Mouse (Mus musculus) brown adipose tissue, adult 24 weeks (tissue): ENCODE measurements around the gene Ttc3. TPM values are rescaled to one million over a fixed set of nuclear protein-coding genes. Genes with fewer than 3 reads are reported as not detected.

Experiments used
- H3K27ac ChIP-seq: fragments of 200-500 bp; replicated peaks from 2 replicates; pipeline ENCODE4 v1.5.1; 2012; ENCODE audit warnings: low read depth, mild to moderate bottlenecking, low read length
- H3K4me1 ChIP-seq: fragments of 200-500 bp; 2 replicates; pipeline ENCODE4 v1.6.1; 2012; ENCODE audit warnings: low read length, mixed read lengths; ENCODE audit not compliant: control insufficient read depth, insufficient read depth, insufficient read length
- H3K4me3 ChIP-seq: fragments of 200-500 bp; 2 replicates; pipeline ENCODE4 v1.5.1; 2012; ENCODE audit warnings: low read depth, mild to moderate bottlenecking, low read length, moderate library complexity; ENCODE audit not compliant: insufficient read depth
- polyA plus RNA-seq: library from polyadenylated mRNA; stranded (reverse); fragments of >200 nt; gene quantifications from 2 replicates; pipeline ENCODE4 v1.2.4, GENCODE M21; 2012; ENCODE audit not compliant: missing spikeins, insufficient read depth, insufficient read length

The Ttc3 gene
- polyA plus RNA-seq, 1 experiment, result 18.5 TPM

DNA sequence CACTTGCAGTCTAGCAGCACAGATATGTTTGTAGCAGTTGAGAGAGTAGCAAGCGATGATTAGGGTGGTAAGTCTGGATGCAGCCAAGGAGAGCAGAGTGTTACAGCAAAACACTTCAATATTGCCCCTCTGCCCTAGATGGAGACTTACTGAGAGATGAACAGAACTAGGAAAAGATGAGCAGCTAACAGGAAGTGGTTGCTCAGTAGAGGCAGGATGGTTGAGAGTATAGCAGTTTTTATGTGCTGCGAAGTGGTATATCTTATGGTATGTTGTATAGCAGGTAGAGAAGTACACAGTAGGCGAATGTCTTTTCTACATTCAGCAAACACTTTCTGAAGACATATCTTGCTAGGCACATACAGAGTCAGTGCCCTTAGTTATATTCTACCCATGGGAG lies 12.9 kb downstream of the Ttc3 start:
- H3K4me1 ChIP-seq, result peaks cover 3% of the 10 kb centered on the region; the same call in 1 of the 2 replicates
- H3K27ac ChIP-seq, result no peak overlapping the region
- no peak overlapping the region for H3K4me3 ChIP-seq

DNA sequence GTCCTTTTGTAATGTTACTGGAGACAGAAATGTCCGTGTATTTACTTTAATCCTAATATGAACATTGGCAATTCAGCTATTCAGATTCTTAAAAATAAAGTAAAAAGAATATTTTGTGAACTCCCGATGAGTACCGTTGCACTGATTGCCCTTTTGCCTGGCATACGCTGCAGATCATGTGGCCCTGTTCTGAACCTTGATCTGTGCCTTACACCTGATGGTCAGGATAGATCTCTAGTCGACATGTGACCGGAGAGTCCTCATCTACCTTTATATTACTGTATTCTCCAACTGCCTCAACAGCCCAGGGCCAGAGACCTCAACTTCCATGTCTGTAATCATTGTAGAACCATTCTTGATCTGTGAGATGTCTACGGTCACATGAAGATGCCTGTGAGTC lies 17.3 kb downstream of the Ttc3 start:
- H3K27ac ChIP-seq, result no peak overlapping the region

DNA sequence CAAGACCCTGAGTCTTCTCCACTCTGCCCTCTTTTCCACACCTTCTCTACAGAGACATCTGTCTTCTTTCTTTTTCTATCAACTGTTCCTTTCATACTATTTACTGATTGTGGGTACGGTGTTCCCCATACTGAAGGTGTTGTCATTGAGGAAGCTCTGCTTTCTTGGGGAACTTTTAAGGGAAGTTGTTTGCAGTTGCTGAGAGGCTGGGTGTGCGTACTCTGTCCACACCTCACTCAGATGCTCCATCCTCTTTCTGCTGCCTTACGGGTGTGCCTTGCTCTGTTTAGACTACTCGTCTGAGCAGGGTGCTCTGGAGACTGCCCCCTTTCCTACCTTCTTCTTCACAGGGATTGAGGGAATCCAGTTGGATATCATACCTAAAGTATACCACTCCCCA lies 21.9 kb downstream of the Ttc3 start:
- Histone ChIP-seq H3K4me3 (no peak overlapping the region), H3K27ac (no peak overlapping the region), H3K4me1 (no peaks in the 10 kb centered on the region; the same call in 1 of the 2 replicates)

More for the DNA sequence above, 17.3 kb downstream of the Ttc3 start:
- H3K4me3 ChIP-seq, result no peak overlapping the region
- H3K4me1 ChIP-seq, result no peaks in the 10 kb centered on the region; the same call in 1 of the 2 replicates

DNA sequence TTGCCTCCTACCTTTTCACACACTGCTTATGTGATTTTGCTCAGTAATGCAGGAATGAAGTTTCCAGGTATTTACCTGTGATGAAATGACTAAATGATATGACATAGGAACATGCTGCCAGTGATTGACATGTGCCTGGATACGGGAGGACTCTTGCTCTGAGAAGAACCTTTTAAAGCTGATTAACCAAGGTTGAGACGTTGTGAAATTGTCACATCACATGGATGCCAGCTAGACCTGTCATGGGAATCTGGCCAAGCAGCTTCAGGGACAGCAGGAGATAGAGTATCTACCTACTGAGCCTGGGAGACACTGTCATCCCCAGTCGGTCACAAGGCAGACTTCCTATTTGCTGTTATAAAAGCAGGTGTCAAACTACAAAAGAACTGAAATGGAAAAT lies 24.6 kb downstream of the Ttc3 start:
- H3K27ac ChIP-seq, result no peak overlapping the region
- no peaks in the 10 kb centered on the region; the same call in 1 of the 2 replicates for H3K4me1 ChIP-seq
- H3K4me3 ChIP-seq, result no peak overlapping the region

DNA sequence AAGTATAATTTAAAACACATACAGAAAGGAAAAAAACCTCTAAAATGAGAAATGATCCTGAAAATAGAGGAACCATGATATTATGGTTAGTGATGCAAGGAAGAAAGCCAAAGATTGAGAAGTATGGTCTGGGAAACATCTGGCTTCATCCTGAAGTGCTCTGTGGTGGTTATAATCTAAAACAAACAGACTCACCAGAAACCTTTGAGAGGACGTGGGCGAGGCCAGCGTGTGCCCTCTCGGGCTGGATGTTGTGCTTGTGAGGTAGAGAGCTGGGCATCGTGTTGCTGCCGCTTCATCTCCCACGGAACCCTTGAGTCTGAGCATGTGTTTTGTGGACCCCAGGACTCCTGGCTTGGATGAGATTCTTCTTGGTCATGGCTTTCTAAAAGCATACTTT lies 26.2 kb downstream of the Ttc3 start:
- Histone ChIP-seq H3K4me1 (no peaks in the 10 kb centered on the region; the same call in 1 of the 2 replicates), H3K27ac (no peak overlapping the region), H3K4me3 (no peak overlapping the region)

DNA sequence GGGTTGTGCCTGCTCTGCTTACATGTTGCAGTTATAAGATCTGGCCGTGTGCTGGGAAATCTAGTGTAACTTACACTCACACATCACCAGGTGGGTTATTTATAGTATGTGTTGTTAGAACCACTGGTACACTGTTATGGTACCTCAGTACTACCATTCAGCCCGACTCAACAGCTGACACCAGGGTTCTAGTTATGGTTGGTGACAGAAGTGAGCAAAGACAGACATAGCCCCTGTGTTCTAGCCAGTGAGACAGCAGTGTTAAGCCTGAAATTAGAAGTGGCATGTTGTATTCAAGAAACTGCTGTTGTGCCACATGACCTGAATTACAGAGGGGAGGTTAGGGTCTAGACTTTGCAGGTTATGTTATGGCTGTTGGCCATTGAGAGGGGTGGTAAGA lies 28.7 kb downstream of the Ttc3 start:
- no peaks in the 10 kb centered on the region for H3K4me1 ChIP-seq
- no peak overlapping the region for H3K27ac ChIP-seq
- H3K4me3 ChIP-seq, result no peak overlapping the region

DNA sequence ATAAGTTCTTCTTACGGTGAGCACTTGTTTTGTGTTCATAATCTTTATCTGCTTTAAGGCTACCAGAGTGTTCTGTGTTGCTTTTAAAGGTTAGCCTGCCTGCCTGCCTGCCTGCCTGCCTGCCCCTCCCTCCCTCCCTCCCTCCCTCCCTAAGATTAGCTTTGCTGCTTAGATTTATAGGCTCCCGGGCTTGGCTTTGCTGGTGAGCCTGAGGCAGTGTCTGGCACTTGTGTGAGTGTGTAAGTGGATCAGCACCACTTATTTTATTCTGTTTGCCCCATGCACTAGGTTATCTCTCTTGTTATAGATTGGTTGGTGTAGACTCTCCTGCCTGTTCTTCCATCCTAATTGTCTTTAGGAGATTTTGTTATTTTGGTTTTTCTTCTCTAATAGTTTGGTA lies 31.2 kb downstream of the Ttc3 start:
- Histone ChIP-seq H3K27ac (no peak overlapping the region), H3K4me3 (no peak overlapping the region), H3K4me1 (no peaks in the 10 kb centered on the region)

DNA sequence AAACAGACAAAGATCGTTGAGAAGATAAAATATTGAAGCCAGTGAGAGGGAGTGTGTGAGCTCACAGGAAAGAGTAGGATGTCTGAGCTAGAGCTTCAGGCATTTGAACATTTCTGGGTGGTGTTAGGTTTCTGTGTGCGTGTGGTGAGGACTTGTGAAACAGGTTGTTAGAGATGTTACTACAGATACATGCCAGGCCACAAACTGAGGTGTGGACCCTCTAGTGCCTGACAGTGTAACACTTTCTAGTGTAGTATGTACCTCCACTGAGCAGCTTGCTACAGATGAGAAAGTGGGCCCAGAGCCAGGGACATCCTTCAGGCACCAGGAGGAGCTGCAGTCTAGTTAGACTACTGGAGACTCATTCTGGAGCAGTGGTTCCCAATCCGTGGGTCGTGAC lies 31.8 kb downstream of the Ttc3 start:
- Histone ChIP-seq H3K4me1 (no peaks in the 10 kb centered on the region), H3K4me3 (no peak overlapping the region), H3K27ac (no peak overlapping the region)

DNA sequence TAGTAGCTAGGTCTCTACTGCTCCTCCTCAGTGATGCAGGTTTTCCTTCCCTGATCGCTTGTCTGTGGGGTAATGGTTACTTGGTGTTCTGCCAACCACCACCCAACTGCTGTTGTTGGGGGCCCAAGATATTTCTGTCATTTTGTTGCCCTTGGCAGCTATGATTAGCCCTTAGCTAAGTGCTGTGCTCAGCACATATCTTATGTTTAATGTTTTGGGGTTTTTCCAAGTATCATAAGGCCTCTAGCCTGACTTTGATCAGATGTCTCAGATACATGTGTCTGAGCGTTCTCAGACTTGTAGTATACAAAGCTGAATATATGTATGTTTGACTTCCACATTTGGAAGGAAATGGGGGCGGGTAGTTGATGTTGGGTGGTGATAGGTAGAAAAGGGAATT lies 40.9 kb downstream of the Ttc3 start:
- H3K27ac ChIP-seq, result no peak overlapping the region
- no peak overlapping the region for H3K4me3 ChIP-seq
- H3K4me1 ChIP-seq, result no peaks in the 10 kb centered on the region

DNA sequence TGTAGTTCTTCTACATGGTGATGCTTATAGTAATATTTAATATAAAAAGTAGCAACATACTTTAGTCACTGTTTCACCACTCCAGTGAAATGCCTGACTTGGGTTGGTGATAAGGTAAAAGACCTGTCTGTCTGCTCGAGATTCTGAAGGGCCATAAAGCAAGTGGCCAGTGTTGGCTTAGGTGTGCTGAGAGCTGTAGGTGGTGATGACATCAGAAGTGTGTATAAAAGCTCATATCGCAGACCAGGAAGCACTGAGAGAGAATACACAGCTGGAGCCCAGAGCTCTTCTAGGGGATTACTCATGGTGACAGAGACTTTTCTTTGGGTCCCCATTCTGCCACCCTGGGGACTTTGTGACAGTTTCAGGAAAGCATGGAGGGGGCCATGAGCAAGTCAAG lies 41.8 kb downstream of the Ttc3 start:
- no peak overlapping the region for H3K4me3 ChIP-seq
- H3K4me1 ChIP-seq, result no peaks in the 10 kb centered on the region
- H3K27ac ChIP-seq, result no peak overlapping the region

DNA sequence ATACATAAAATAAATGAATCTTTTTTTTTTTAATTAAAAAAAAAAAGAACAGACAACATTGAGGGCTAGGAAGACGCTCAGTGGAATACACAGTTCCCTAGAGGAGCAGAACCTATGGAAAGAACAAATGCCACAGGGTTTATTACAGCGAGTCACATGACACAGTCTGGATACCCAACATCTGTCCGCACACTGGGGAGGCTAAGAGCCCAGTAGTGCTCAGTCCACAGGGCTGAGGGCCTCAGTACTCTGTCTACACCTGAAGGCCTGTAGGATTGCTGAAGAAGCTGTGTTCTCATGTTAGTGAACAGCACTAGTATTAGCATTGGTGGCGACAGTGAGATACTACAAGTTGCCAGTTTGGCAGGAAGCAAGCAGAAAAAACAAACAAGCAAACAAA lies 42.3 kb downstream of the Ttc3 start:
- H3K4me3 ChIP-seq, result no peak overlapping the region
- H3K4me1 ChIP-seq, result no peaks in the 10 kb centered on the region
- no peak overlapping the region for H3K27ac ChIP-seq

DNA sequence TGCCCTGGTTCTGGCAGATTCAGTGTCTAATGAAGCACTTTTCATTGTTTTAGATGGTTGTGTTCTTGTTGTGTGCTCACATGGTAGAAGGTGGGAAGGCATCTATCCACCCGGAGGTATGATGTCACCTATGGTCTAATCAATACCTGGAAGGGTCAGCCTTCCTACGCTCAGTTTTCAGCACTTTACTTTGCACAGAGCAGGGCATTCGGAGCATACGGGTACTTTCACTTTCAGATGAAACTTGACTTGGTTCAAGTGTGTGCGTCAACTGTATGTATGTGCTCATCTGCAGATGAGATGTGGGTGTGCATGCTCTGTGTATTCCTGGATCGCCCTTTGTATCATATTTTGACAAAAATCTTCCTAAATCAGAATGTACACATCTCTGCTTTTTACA lies 43.7 kb downstream of the Ttc3 start:
- Histone ChIP-seq H3K4me3 (no peak overlapping the region), H3K4me1 (no peaks in the 10 kb centered on the region), H3K27ac (no peak overlapping the region)

DNA sequence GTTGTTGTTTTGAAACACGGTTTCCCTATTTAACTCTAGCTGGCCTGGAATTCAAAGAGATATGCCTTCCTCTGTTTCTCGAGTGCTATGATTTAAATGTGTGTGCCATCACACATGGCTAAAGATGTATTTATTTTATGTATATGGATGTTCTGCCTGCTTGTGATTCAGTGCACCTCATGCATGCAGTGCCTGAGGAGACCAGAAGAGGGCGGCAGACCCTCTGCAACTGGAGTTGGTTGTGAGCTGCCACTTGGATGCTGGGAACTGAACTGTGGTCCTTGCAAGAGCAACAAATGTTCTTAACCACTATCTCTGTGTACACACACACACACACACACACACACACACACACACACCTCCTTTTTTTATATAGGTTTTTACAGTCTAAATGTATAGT lies 50.1 kb downstream of the Ttc3 start:
- H3K27ac ChIP-seq, result no peak overlapping the region
- no peaks in the 10 kb centered on the region for H3K4me1 ChIP-seq
- H3K4me3 ChIP-seq, result no peak overlapping the region

DNA sequence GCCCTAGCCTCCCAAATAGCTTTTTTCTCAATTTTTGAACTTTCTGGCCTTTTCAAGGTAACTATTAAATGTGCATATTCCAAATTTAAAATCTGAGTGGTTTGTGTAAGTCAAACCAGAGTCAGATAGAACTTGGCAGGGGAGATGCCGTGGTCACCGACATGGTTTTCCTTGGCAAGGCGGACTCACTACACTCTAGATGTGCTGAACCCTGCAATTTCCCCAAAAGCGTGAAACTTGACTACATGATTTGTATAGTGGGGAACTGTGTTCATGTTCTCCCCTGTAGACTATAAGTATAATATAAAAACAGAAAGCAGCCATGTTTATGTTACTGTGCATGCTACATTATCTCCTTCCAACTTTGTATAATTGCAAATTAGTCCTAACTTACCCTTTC lies 58.5 kb downstream of the Ttc3 start:
- Histone ChIP-seq H3K27ac (no peak overlapping the region), H3K4me3 (no peak overlapping the region), H3K4me1 (no peaks in the 10 kb centered on the region)

DNA sequence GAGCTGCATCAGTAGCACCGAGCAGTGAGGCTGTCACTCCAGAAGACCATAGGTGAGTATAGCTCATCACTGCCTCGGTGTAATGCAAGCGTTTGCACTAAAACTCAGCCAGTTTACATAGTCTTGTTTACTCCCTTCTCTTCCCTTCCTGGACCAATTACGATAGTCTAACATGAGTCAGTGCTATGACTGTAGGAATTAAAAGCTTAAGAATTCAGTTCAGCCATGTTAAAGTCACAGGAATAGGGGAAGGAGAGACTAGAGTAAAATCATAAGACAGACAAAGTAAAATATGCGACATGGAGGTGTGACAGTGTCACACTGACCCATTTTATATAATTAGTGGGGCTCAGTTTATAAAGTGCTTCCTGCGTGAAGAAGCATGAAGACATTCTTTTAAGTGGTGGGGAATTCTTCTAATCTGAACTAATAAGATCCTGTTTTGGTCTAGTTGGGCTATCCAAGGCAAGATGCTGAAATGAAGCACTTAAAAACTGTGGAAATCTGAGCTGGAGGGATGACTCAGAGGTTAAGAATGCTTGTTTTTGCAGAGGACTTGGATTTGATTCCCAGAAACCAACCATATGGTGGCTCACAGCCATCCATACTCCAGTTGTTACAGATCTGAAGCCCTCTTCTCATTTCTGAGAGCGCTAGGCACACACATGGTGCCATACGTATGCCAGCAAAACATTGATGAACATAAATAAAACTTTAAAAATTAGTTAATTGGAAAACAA lies 65.2 kb downstream of the Ttc3 start:
- no peak overlapping the region for H3K27ac ChIP-seq
- H3K4me3 ChIP-seq, result no peak overlapping the region
- H3K4me1 ChIP-seq, result no peaks in the 10 kb centered on the region

DNA sequence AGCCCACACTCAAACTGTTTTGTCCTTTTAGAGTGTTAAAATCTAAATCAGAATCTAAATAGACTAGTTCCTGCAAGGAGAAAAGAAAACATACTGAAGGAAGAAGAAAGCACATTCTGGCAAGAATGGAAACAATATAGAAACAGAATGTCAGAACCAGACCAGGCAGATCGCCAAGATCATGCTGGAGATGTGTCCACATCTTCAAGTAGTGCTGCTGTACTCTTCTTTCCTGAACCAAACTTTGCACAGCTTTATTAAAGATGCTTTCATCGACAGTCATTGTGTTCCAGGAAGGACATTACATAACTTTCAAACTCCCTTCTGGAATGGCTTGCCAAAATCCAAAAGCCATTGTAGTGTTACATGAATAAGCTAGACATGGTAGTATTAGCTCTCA lies 66.4 kb downstream of the Ttc3 start:
- H3K4me3 ChIP-seq, result no peak overlapping the region
- H3K4me1 ChIP-seq, result no peaks in the 10 kb centered on the region
- no peak overlapping the region for H3K27ac ChIP-seq
